Mouse (Mus musculus): ENCODE data around the gene Cops2. TPM values are rescaled to one million over a fixed set of nuclear protein-coding genes. Genes with fewer than 3 reads are reported as not detected.

The Cops2 gene
- total RNA-seq, 2 experiments from 2014 or later = 91.2 to 92.3 TPM

DNA sequence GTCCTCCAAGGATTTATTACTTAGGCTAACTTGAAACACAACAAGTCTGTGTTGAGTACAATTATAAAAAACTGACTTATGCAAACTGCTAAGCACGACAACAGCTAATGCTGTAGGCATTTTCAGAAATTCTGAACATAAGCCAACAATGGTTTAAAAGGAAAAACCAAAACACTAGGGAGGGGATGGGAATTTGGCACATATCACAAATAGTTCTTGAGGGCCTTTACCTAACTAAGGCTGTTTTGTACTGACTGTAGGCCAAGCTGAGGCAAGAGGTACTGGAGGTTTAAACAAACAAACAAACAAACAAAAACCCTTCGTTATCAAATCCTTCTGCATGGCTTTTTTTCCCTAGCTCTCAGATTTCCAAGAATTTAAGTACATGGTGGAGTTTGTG lies 77.9 kb downstream of the Cops2 start:
- no peak for DNase-seq

Other genes starting within 250 kb of the Cops2 start
- 1 to 10 TPM; 4.8 to 4.9 TPM for gene Cep152, start 234.0 kb downstream of the Cops2 start, total RNA-seq (2021)
- gene Eid1, start 186.0 kb downstream of the Cops2 start, total RNA-seq (2021) = 100 to 1,000 TPM in 1 of 2 experiments, 10 to 100 TPM in 1; 96.5 to 104 TPM
- gene Shc4, start 135.0 kb downstream of the Cops2 start, total RNA-seq (2021) = 1 to 10 TPM in 1 of 2 experiments, under 1 TPM in 1; 0.74 to 1.0 TPM
- 10 to 100 TPM; 38.1 to 38.6 TPM for gene Secisbp2l, start 76.3 kb downstream of the Cops2 start, total RNA-seq (2021)
- gene Galk2, start within 50 bp of the Cops2 start, total RNA-seq (2021) = 10 to 100 TPM; 21.4 to 21.7 TPM
- gene Fgf7, start 175.5 kb upstream of the Cops2 start, total RNA-seq (2021) = under 1 TPM; 0.55 to 0.59 TPM